Mouse (Mus musculus) left cerebral cortex, postnatal 36 days (tissue): ENCODE measurements at regions not wholly inside any gene's neighbourhood (a gene's known extent, or its start where the extent isn't known, plus 50 kb on each side); places are given as distances from the start of the nearest gene placed in this dataset.
"Not testable (repeated sequence)": the region's sequence is repeated elsewhere in the genome, so short reads cannot be mapped to it uniquely, and the experiment has no call there.

Experiments
- DNase-seq, 2 experiments: peaks; one replicate each; pipeline ENCODE4 v3.0.0; 2021 to 2022; ENCODE audit warnings: low spot score in 2 of 2, mixed read lengths in 1 of 2
- intact Hi-C: fragments of 180-260 bp; cut with DNase I; formaldehyde crosslinking; loops from one replicate; pipeline ENCODE4 v1.15.1; 2025

GRCm38 (mm10) chr17:94866630-94867029 lies 116.8 kb upstream of the Mettl4 start:
- intact Hi-C loops = no loop called here
- DNase-seq = no peak

GRCm38 (mm10) chr17:94864531-94865318 lies 114.9 kb upstream of the Mettl4 start:
- DNase-seq = peak; percentile 69 to 71
- intact Hi-C loops = not testable (repeated sequence)

GRCm38 (mm10) chr17:94854698-94855097 lies 104.9 kb upstream of the Mettl4 start:
- DNase-seq, intact Hi-C loops: not testable (repeated sequence)

DNA sequence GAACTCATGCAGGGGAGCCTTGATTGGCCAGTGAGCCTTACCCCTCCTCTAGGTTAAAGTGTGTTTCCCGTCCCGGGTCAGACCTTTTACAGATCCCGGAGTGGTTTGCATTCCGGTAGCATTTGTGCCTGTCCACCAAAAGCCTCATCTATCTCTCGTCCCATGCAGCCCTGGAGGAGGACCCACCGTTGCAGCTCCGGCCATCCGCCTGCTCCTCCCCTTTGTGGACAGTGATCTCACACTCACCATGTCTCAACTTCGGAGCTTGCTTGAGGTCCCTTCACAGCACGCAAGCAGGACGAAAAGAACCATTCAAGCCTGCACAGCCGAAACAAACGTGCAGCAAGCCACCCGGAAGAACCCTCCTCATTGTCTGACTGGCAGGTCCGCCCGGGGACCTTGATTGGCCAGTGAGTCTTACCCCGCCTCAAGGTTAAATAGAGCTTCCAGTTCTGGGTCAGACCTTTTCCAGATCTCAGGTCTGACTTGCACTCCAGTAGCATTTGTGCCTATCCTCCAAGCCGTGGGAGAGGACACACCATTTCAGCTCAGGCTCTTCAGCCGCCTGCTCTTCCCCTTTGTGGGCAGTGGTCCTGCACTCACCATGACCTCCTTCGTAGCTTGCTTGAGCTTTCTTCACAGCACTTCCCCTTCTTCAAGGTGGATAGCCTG lies 84.8 kb upstream of the Mettl4 start:
- intact Hi-C loops = no loop called here
- peak; percentile 84 for DNase-seq

GRCm38 (mm10) chr17:94834067-94834445 lies 84.2 kb upstream of the Mettl4 start:
- intact Hi-C loops, DNase-seq: not testable (repeated sequence)

DNA sequence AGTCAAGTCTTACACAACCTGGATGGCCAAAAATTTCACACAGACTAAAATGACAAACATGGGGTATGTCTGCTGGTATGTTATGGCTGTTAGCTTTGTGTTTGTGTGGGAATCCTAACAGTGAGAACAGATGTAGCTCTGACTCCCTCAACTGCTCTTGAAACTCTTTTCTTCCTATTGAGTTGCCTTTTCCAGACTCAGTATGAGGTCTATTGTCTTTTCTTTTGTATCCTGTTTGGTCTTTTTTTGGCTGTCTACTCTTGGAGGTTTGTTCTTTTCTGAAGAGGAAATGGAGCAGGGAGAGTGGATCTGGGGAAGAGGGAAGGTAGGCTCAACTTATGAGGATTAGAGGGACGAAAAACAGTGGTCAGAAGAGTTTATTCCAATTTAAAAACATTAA lies 76.6 kb upstream of the Mettl4 start:
- intact Hi-C loops, DNase-seq: not testable (repeated sequence)

DNA sequence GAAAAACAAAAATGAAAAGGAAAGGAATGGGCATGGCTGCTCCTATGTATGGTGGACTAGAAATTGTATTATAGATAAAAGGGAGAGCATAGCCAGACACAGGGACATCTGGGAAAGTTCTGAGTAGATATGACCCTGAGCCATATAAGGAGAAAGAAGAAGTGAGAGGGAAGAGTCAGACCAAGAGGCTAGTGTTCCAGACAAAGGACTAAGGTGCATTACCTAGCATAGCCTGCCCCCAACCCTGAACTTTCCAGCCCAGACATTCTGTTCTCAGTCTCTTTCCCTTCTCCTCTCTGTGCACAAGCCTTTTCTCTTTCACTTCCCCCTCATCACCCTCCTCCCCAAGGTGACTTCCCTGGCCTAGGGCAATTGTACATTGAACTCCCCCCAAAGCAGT lies 58.9 kb upstream of the Mettl4 start:
- intact Hi-C loops = no loop called here
- DNase-seq = no peak
